Mouse (Mus musculus): ENCODE measurements at regions not wholly inside any gene's neighbourhood (a gene's known extent, or its start where the extent isn't known, plus 50 kb on each side); places are given as distances from the start of the nearest gene placed in this dataset.

GRCm38 (mm10) chr8:25340729-25341128, 516.6 kb upstream of the Adam5 start:
- DNase-seq (ENCODE audit: low read depth, low spot score) = no peak
- TF ChIP-seq MAFK (IDR thresholded peaks at IDR 0.05; ENCODE audit: insufficient read depth, low read depth, low read length) = no peak
- no peak for TF ChIP-seq CHD2 (IDR thresholded peaks at IDR 0.05; ENCODE audit: low read depth, low read length)
- no peak for TF ChIP-seq HCFC1 (IDR thresholded peaks at IDR 0.05; ENCODE audit: borderline replicate concordance, insufficient read depth, low read length)
- no peak for TF ChIP-seq ZC3H11A (IDR thresholded peaks at IDR 0.05; ENCODE audit: borderline replicate concordance, low read depth, low read length)
- no peak for TF ChIP-seq ZNF384 (IDR thresholded peaks at IDR 0.05; ENCODE audit: low read depth, low read length)
- H3K4me1 ChIP-seq (ENCODE audit: control insufficient read depth in 2 of 2, insufficient read depth in 2 of 2, low read length in 2 of 2, poor library complexity in 1 of 2) = no peaks in the 10 kb centered on the region
- in situ Hi-C loops (cut with MboI; ENCODE audit: low sequenced_read_pairs in 2 of 2, unreplicated experiment in 2 of 2) = no loop called here
- H3K36me3 ChIP-seq (ENCODE audit: control insufficient read depth, insufficient read depth, low read length, poor library complexity, severe bottlenecking) = no peaks in the 10 kb centered on the region
- H3K27ac ChIP-seq (ENCODE audit: insufficient read depth, low read depth, low read length, poor library complexity, severe bottlenecking) = no peak overlapping the region
- H3K9ac ChIP-seq (ENCODE audit: insufficient read depth, low read depth, low read length, poor library complexity, severe bottlenecking) = no peak overlapping the region
- H3K9me3 ChIP-seq (ENCODE audit: control insufficient read depth, insufficient read depth, low read depth, low read length) = no peaks in the 10 kb centered on the region; the same call in none of the 2 replicates
- no peak overlapping the region for H3K4me3 ChIP-seq (ENCODE audit: insufficient read depth in 1 of 2, low read depth in 1 of 2, low read length in 2 of 2, poor library complexity in 1 of 2, severe bottlenecking in 1 of 2)

GRCm38 (mm10) chr8:25332120-25332607, 508.0 kb upstream of the Adam5 start:
- no peak for DNase-seq (ENCODE audit: low read depth, low spot score)
- TF ChIP-seq ZNF384 (IDR thresholded peaks at IDR 0.05; ENCODE audit: low read depth, low read length) = no peak
- no peak for TF ChIP-seq MAFK (IDR thresholded peaks at IDR 0.05; ENCODE audit: insufficient read depth, low read depth, low read length)
- no peak for TF ChIP-seq CHD2 (IDR thresholded peaks at IDR 0.05; ENCODE audit: low read depth, low read length)
- H3K36me3 ChIP-seq (ENCODE audit: control insufficient read depth, insufficient read depth, low read length, poor library complexity, severe bottlenecking) = no peaks in the 10 kb centered on the region
- no peak overlapping the region for H3K27ac ChIP-seq (ENCODE audit: insufficient read depth, low read depth, low read length, poor library complexity, severe bottlenecking)
- no peaks in the 10 kb centered on the region for H3K4me1 ChIP-seq (ENCODE audit: control insufficient read depth in 2 of 2, insufficient read depth in 2 of 2, low read length in 2 of 2, poor library complexity in 1 of 2)
- no peak overlapping the region for H3K9ac ChIP-seq (ENCODE audit: insufficient read depth, low read depth, low read length, poor library complexity, severe bottlenecking)
- no peak overlapping the region for H3K4me3 ChIP-seq (ENCODE audit: insufficient read depth in 1 of 2, low read depth in 1 of 2, low read length in 2 of 2, poor library complexity in 1 of 2, severe bottlenecking in 1 of 2)
- in situ Hi-C loops (cut with MboI; ENCODE audit: low sequenced_read_pairs in 2 of 2, unreplicated experiment in 2 of 2) = no loop called here
- H3K9me3 ChIP-seq (ENCODE audit: control insufficient read depth, insufficient read depth, low read depth, low read length) = no peaks in the 10 kb centered on the region; the same call in 1 of the 2 replicates

GRCm38 (mm10) chr8:25331161-25331776, 507.1 kb upstream of the Adam5 start:
- H3K4me1 ChIP-seq (ENCODE audit: control insufficient read depth in 2 of 2, insufficient read depth in 2 of 2, low read length in 2 of 2, poor library complexity in 1 of 2) = no peaks in the 10 kb centered on the region
- DNase-seq (ENCODE audit: low read depth, low spot score) = no peak
- TF ChIP-seq ZNF384 (IDR thresholded peaks at IDR 0.05; ENCODE audit: low read depth, low read length) (no peak), ZC3H11A (IDR thresholded peaks at IDR 0.05; ENCODE audit: borderline replicate concordance, low read depth, low read length) (no peak), HCFC1 (IDR thresholded peaks at IDR 0.05; ENCODE audit: borderline replicate concordance, insufficient read depth, low read length) (no peak), CHD2 (IDR thresholded peaks at IDR 0.05; ENCODE audit: low read depth, low read length) (no peak), MAFK (IDR thresholded peaks at IDR 0.05; ENCODE audit: insufficient read depth, low read depth, low read length) (no peak)
- in situ Hi-C loops (cut with MboI; ENCODE audit: low sequenced_read_pairs in 2 of 2, unreplicated experiment in 2 of 2) = no loop called here
- no peaks in the 10 kb centered on the region for H3K9me3 ChIP-seq (ENCODE audit: control insufficient read depth, insufficient read depth, low read depth, low read length)
- no peak overlapping the region for H3K4me3 ChIP-seq (ENCODE audit: insufficient read depth in 1 of 2, low read depth in 1 of 2, low read length in 2 of 2, poor library complexity in 1 of 2, severe bottlenecking in 1 of 2)
- no peak overlapping the region for H3K27ac ChIP-seq (ENCODE audit: insufficient read depth, low read depth, low read length, poor library complexity, severe bottlenecking)
- H3K36me3 ChIP-seq (ENCODE audit: control insufficient read depth, insufficient read depth, low read length, poor library complexity, severe bottlenecking) = no peaks in the 10 kb centered on the region
- H3K9ac ChIP-seq (ENCODE audit: insufficient read depth, low read depth, low read length, poor library complexity, severe bottlenecking) = no peak overlapping the region

GRCm38 (mm10) chr8:25329791-25330190, 505.6 kb upstream of the Adam5 start:
- Histone ChIP-seq H3K36me3 (ENCODE audit: control insufficient read depth, insufficient read depth, low read length, poor library complexity, severe bottlenecking) (no peaks in the 10 kb centered on the region), H3K27ac (ENCODE audit: insufficient read depth, low read depth, low read length, poor library complexity, severe bottlenecking) (no peak overlapping the region), H3K4me3 (ENCODE audit: insufficient read depth in 1 of 2, low read depth in 1 of 2, low read length in 2 of 2, poor library complexity in 1 of 2, severe bottlenecking in 1 of 2) (no peak overlapping the region), H3K9ac (ENCODE audit: insufficient read depth, low read depth, low read length, poor library complexity, severe bottlenecking) (no peak overlapping the region), H3K9me3 (ENCODE audit: control insufficient read depth, insufficient read depth, low read depth, low read length) (no peaks in the 10 kb centered on the region), H3K4me1 (ENCODE audit: control insufficient read depth in 2 of 2, insufficient read depth in 2 of 2, low read length in 2 of 2, poor library complexity in 1 of 2) (no peaks in the 10 kb centered on the region)
- DNase-seq (ENCODE audit: low read depth, low spot score) = no peak
- no peak for TF ChIP-seq HCFC1 (IDR thresholded peaks at IDR 0.05; ENCODE audit: borderline replicate concordance, insufficient read depth, low read length)
- no peak for TF ChIP-seq ZC3H11A (IDR thresholded peaks at IDR 0.05; ENCODE audit: borderline replicate concordance, low read depth, low read length)
- no peak for TF ChIP-seq MAFK (IDR thresholded peaks at IDR 0.05; ENCODE audit: insufficient read depth, low read depth, low read length)
- in situ Hi-C loops (cut with MboI; ENCODE audit: low sequenced_read_pairs in 2 of 2, unreplicated experiment in 2 of 2) = no loop called here

GRCm38 (mm10) chr8:25328318-25328717, 504.1 kb upstream of the Adam5 start:
- H3K9me3 ChIP-seq (ENCODE audit: control insufficient read depth, insufficient read depth, low read depth, low read length) = no peaks in the 10 kb centered on the region
- no peak for TF ChIP-seq ZC3H11A (IDR thresholded peaks at IDR 0.05; ENCODE audit: borderline replicate concordance, low read depth, low read length)
- H3K36me3 ChIP-seq (ENCODE audit: control insufficient read depth, insufficient read depth, low read length, poor library complexity, severe bottlenecking) = no peaks in the 10 kb centered on the region
- no peak for DNase-seq (ENCODE audit: low read depth, low spot score)
- no peak overlapping the region for H3K9ac ChIP-seq (ENCODE audit: insufficient read depth, low read depth, low read length, poor library complexity, severe bottlenecking)
- no peak overlapping the region for H3K4me3 ChIP-seq (ENCODE audit: insufficient read depth in 1 of 2, low read depth in 1 of 2, low read length in 2 of 2, poor library complexity in 1 of 2, severe bottlenecking in 1 of 2)
- H3K27ac ChIP-seq (ENCODE audit: insufficient read depth, low read depth, low read length, poor library complexity, severe bottlenecking) = no peak overlapping the region
- H3K4me1 ChIP-seq (ENCODE audit: control insufficient read depth in 2 of 2, insufficient read depth in 2 of 2, low read length in 2 of 2, poor library complexity in 1 of 2) = no peaks in the 10 kb centered on the region
- in situ Hi-C loops (cut with MboI; ENCODE audit: low sequenced_read_pairs in 2 of 2, unreplicated experiment in 2 of 2) = no loop called here

Measured in ES-E14 (cell line).